Mouse (Mus musculus) kidney, postnatal 4 days (tissue): ENCODE results near the gene Rac3.

ENCODE experiments used
- DNase-seq, 2 experiments: peaks; one replicate each; pipeline ENCODE4 v3.0.0; 2021; ENCODE audit warnings: mixed read lengths in 2 of 2

The Rac3 gene

DNA sequence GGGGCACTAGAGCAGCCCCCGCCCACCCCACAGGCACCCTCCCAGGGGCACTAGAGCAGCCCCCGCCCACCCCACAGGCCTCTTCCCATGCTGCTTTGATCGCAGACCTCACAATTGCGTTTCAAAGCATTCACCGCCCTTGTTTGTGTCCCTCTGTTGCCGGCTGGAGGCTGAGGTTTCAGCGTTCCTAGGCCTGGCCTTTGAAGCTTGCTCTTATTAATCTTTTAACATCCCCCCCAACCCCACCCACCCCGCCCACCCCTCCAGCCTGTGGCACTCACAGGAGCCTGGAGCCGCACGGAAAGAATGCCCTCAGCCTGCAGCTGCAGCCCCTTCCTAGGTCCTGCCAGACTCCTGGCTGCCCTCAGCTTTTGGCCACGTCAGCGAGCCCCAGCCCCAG is 14.0 kb upstream of the Rac3 start:
- DNase-seq, result no peak

DNA sequence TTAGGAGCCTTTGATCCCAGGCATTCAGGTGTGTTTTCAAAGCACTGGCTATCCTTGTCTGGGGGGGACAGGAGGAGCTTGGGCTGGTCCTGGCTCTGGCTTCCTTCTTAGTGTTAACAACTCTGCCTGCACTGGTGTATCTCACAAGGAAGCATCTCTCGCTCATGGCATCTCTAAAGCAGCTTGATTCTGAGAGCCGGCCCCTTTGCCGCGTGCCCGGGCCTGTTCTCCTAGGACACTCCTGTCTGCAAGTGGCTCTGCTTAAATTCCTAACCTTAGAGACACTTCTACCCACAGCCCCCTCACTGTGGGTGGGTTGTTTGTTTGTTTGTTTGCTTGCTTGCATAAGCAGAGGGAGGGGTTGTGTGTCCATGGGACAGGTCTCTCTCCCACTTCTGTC is 13.3 kb upstream of the Rac3 start:
- no peak for DNase-seq

DNA sequence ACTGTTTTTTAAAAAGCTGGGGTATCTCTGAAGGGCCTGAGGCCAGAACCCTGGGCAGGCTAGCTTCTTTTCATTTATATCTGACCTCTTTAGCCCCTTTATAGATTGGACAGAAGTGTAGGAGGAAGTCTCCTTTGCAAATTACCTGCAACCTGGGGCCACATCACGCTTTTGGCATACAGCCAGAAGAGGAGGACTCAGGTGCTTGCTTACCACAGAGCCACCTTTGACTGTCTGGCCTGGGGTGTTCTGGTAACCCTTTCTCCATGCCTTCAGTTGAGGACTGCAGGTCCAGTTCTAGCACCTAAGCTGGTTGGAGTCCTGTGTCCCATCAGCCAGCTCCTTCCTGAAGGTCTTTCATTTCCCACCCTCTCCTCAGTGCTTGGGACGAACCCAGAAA is 11.7 kb upstream of the Rac3 start:
- no peak for DNase-seq

DNA sequence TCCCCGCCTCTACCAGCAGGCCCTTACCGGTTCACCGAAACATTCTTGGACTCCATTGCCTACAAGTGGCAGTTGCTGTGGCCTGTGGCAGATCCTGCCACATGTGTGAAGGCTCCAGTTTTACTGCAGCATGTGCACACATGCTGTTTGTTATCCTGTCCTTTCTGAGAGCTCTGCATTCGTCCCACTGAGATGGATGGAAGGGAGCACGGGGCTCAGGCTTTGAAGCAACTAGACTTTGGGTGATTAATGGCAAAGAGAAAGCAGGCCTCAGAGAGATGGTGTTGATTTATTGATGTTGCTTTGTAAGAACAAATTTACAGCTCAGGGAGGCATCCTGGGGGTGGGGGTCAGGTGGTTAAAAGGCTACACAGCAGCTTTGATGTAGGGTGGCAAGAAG is 10.6 kb upstream of the Rac3 start:
- no peak for DNase-seq

DNA sequence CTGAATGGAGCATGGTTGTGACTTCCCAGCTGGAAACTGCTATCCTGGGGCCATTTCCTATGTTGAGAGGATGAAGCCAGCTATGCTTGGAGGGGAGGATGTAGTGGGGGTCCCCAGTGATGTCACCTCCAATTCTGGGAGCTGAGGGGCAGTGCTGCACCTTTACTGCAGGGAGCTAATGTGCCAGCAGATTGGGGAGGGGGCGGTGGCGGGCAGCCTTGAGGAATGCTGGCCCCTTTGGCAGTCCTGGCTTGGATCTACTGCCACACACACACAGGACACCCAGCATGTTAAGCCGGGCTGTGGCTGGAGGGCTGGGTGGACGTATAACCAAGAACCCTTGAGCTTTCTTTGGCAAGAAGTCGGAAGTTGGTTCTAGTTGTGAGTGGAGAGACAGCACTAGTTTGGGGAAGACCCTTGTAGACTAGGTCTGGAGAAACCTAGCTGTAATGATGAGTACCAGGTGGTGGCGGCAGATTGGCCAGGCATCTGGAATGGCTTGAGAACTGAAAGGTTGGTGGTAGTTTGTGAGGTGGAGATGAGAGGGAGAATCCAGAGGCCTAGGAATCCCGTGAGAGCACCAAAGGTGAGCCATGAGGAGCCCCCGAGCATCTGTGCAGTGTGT is 9.2 kb upstream of the Rac3 start:
- no peak for DNase-seq

DNA sequence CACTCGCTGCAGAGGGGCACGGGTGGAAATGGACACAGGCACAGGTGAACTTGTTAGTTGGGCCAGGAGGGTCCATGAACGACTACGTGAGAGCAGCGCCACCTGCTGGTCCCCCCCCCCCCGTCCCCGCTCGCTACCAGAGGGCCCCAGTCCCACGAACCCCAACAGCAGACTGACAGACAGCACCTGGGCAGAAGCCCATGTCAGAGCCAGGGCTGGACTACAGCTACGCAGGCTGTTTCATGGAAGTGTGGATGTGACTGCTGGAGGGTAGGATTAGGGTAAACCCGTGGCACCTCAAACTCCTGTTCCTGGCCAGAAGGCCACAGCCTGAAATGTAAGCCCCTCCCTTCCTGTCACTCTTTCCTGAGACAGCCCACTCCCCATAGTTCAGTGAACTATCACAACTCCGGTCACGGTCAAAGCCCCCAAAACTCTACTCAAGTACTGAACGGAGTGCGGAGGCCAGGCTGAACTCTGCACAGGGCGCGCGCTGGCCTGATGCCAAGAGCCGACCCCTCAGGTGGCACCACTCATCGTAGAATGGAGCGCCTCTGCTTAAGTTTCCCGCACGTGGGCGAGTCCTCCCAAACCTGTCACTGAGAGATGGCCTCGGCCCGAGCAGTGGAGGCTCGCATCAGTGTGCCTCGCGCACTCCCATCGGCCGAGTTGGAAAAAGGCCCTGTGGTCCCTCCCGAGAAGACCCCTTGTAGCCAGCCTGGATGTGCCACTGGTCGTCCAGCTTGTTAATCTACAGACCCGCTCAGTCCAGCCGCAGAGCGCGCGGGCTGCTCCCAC is 8.3 kb upstream of the Rac3 start:
- peak; percentile 78 to 80 for DNase-seq

DNA sequence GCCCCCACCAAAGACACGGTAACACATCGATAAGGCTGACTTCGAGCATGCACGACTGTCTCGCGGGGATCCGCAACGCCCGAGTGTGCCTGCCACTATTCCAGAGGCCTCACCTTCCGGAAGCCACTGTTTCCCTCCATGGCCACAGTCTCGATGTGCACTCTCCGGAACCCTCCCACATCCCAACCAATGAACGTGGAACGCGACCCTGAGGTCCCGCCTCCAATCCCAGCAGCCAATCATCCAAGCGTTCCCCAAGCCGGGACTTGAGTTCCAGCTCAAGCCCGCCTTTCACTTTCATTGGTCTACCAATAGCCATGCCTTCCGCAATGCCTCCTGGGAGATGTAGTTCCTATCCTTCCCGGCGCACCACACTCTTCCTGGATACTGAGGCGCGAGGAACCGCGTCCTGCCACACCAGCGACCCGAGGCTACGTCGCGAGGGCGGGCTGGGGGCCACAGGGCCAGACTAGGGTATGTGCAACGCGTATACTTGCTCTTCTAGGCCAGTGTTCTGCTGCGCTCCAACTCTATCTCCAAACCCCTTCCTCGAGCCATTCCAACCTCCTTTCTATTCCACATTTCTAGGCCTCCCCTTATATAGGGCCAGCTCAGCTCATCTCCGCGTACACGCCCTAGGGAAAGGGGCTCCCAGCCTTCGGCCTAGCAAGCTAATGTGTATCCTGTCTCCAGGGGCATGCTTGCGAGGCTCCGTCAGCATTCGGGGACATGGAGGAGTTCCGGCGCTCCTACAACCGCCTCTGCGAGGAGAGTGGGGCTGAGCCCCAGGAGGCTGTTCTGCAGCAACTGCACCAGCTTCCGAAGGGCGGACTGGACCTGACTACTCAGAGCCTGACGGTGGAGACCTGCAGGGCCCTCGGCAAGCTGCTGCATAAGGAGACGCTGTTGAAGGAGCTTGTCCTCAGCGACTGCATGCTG is 7.4 kb upstream of the Rac3 start, which contains the start of the genes Cenpx and Lrrc45:
Cenpx (minus strand) TSS at position 159 of the 939 bp plus-strand sequence.
Lrrc45 (plus strand) TSS at position 346 of the 939 bp plus-strand sequence.
- DNase-seq, result peak; percentile 96 to 98

DNA sequence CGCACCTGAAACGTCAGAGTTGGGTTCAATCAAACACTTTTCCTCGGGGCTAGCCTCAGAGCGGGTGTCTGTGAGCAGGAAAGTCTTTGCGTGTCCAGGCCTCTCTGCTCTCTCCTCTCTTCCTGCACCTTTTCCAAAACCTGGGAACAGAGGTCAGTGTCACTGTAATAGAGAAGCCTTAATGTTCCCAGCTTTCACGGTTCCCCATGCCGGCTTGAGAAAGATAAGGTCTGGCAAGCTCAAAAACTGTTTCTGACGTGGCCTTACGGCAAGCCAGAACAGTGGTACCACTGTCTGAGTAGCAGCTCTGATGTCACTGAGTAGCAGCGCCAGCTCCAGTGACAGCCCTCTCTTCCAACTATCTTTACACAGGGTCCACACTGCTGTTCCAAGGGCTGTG is 6.7 kb upstream of the Rac3 start:
- DNase-seq, result no peak

DNA sequence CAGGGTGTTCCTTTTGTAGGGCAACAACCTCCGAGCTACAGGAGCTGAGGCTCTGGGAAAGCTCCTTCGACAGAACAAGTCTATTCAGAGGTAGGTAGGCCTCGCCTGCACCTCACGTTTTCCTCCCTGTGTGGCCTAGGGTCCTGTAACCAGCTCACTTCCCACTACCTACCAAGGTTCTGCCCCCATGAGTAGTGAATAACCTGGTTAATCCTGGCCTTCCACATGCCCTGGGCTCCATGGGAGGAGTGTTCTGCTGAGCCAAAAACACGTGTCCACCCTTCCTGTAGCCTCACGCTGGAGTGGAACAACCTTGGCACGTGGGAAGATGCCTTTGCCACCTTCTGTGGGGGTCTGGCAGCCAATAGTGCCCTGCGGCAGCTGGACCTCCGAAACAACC is 6.1 kb upstream of the Rac3 start:
- DNase-seq, result no peak

DNA sequence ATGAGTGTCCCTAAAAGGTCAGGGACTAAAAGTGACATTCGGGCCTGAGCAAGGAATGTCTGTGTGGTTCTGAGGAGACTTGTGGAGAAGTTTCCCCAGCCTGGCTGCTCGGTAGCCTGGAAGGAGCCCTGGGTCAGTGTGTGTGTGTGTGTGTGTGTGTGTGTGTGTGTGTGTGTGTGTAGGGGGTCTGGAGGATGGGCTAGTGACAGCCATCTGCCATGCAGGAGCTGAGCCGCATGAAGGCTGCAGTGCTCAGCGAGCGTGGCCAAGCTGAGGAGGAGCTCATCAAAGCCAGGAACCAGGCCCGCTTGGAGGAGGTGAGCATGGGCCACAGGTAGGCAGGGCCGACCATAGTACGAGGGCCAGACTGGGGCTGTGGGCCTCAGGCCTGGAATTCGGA is 2.0 kb upstream of the Rac3 start:
- no peak for DNase-seq

DNA sequence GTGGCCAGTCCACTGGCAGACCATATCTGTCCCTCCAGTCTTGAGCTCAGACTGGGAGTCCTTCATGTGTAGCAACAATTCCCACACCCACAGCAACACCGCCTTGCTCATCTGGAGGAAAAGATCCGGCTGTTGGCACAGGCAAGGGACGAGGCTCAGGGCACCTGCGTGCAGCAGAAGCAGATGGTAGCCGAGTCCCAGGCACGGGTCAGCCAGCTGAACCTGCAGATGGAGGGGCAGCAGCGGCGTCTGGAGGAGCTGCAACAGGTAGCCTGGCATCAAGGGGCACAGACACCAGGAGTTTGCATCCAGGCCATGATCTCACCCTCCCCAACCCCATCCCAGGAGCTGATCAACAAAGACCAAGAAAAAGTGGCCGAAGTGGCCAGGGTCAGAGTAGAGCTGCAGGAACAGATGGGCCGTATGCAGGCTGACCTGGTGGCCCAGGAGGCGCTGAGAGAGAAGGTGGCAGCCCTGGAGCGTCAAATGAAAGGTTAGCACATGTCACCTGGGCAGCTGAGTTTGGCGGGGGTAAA is 1.4 kb upstream of the Rac3 start:
- DNase-seq, result no peak

DNA sequence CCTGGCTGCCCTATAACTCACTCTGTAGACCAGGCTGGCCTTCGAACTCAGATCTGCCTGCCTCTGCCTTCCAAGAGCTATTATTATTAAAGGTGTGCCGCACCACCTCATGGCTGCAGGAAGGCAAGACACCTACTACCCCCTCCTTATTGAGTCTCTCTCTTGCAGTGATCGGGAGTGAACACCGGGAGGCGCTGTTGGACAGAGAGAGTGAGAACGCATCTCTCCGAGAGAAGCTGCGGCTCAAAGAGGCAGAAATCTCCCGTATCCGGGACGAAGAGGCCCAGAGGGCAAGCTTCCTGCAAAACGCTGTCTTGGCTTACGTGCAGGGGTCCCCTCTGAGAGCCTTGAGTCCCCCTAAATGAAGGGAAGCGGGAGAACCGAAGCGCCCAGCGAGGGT is 820 bp upstream of the Rac3 start:
- DNase-seq, result peak; percentile 96 to 98

DNA sequence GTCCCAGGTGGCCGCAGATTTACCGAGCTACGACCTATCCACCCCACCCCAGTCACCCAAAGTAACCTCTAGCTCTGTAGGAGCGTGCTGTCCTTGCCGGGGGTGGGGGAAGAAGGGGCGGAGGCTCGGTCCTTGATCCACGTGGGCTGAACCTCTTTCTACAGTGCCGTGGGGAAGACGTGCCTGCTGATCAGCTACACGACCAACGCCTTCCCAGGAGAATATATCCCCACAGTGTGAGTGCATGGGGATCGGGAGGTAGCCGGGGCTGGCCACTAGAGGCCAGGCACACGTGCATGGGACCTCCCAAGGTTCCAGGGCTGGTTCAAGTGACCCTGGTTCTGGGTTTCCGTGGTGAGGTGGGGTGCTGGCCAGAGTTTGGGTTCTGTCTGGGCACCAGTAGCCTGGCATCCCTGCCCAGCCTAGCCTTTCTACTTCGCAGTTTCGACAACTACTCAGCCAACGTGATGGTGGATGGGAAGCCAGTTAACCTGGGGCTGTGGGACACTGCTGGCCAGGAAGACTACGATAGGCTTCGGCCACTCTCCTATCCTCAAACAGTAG is 879 bp downstream of the Rac3 start:
- DNase-seq, result no peak

DNA sequence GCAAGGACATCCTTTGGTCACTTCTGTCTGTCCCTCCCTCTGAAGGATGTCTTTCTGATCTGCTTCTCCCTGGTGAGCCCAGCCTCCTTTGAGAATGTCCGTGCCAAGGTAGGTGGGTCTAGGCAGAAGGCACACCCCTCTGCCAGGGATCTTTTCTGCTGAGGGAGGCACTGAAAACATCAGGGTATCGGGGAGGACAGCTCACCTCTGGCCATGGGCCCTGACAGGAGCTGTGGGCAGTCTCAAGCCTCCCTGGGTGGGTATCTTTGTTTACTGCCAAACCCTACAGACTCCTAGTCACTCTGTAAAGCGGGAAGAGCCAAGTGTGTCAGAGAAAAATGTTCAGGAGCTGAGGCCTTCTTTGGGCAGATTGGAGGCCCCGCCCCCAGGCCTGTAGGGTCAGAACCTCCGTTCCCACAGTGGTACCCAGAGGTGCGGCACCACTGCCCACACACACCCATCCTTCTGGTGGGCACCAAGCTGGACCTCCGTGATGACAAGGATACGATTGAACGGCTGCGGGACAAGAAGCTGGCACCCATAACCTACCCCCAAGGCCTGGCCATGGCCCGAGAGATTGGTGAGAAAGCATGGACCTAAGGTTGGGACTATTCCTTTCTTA is 1.6 kb downstream of the Rac3 start:
- peak in 1 of 2 experiments; percentile 37 for DNase-seq

DNA sequence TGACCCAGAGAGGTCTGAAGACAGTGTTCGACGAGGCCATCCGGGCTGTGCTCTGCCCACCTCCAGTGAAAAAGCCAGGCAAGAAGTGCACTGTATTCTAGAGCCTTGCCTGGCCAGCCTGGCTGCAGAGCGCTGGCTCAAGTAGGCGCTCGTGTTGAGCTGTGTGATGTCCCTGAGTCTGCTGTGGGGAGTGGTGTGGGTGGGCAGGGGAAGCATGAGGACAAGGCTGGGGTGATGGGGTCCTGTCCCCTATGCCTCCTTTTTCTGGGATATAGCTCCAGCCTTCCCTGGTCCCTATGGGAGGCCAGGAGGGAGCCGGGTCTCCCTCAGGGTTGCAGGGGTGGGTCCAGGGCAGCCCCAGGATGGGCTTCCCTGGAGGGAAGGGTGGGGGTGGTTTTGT is 2.2 kb downstream of the Rac3 start:
- DNase-seq, result no peak

DNA sequence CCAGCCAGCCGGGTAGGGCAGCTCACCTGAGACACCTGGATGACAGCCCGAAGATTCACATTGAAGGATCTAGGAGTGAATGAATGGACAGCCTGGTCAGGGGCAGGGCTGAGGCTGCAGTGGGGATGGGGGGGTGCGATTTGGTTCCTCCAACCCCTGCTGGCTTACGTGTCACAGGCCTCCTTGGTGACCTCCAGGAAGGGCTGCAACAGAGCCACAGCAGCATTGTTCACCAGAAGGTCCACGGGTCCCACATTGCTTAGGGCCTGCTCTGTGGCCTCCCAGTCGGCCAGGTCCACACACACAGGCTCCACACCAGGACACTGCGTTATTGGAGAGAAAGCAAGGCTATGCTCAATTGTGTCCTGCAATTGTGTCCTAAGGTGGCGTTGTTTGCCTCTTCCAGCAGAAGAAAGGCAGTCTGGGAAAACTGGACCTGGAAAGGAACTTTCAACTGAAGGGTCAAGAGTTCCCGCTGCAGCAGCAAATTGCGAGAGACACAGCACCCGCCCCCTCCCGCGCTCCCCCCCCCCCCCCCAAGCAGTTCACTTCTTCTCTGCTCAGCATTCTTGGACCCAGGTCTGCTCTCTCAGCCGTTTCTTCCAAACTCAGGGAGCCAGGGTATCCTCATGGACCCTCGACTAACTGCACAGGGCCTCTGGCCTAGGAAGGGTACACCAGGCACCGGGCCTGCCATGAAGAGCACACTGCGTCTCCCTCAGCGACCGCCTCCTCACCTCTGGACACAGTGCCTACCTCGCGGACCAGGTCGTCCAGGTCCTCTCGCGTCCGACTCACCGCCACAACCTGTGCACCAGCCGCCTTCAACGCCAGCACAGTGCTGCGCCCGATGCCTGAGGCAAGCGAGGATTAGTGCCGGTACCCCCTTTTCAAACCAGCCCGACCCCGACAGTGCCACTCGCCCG is 5.2 kb downstream of the Rac3 start:
- DNase-seq, result no peak

DNA sequence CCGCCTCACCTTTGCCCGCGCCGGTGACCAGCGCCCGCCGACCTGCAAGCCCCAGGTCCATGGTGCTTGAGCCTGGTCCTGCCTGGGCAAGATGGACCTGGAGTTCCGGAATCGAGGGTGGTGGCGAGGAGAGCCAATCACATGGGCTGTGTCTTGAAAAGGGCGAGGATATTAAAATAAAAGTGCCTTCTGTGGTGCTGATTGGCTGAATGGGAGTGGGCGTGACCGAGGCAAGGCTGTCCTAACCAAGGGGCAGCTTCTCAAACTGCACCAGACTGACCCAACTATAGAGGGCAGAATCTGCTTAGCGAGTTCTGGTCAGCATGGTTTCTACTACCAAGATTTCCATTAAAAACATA is 5.9 kb downstream of the Rac3 start, which contains the start of gene Dcxr:
Dcxr (minus strand) TSS at position 113 of the 359 bp plus-strand sequence.
- DNase-seq, result peak; percentile 89 to 94

DNA sequence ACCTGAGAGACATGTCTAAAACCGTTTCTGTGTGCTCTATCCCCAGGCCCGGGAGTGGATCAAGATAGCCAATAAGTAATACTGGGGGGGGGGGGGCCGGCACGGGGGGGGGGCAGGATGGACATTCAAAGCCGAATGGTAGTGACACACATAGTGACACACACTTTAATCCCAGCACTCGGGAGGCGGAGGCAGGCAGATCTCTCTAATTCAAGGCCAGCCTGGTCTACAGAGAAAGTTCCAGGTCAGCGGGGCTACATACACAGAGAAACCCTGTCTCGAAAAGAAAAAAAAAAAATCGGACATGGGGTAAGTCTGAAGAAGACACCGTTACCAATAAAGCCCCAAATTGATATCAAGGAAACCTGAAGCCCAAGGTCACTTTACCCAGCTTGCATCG is 6.3 kb downstream of the Rac3 start:
- DNase-seq, result no peak

DNA sequence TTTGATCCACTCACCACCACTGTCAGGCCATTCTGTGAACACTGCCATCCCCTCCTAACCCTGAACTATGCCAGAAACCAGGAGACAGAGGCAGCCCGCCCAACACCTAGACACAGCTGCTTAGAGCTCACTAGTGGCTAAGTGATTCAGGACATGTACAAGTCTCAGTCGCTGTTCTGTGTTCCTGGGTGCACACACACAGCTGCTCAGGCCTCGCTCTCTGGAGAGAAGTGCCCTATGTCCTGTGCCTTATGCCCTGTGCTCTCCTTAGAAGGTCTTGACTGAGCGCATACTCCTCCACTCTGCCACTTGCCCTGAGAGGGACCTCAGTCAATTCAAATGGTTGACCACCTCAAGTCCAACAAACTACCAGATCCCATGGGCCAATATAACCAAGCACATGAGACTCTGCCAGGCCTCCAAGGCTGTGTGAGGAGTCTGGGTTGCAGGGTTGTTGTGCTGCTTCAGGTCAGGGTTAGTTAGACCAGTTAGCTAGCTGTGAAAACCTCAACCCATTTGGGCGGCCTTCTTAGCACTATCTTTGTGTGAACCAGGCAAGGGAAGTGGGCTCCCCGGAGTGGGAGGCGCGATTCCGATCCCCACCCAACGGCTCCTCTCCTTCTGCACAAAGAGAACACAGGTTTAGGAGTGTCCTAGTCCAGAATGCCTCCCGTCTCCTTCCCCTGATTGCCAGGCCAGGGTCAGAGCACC is 7.4 kb downstream of the Rac3 start:
- no peak for DNase-seq

DNA sequence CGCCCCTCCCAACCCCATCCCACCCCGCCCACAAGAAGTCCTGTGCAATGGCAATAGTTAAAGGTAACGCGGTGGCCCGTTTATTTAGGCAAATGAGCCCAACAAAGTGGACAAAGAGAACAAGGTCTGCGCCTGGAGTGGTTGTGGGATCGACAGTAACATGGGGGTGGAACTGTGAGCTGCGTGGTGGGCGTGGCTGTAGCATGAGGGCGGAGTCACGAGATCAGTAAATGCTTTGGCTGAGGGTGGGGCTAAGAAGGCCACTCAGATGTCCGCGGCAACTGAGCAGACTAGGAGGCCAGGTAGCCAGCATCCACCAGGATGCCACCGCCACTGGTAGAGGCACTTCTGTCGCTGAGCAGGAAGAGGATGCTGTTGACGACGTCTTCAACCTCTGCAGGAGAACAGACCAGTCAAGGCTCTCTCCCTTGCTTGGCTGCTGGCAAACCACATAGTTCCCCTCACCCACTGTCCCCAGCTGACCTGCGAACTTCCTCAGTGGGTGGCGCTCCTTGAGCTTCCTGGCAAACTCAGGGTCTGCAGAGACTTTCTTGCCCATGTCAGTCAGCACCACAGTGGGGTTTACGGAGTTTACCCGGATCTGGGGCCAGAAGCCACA is 8.3 kb downstream of the Rac3 start:
- peak; percentile 73 to 82 for DNase-seq
